Mouse (Mus musculus) small intestine, adult 2 months (tissue): ENCODE results near the gene Lrp1.

Source experiments
- CTCF ChIP-seq: fragments of 200-500 bp; IDR thresholded peaks from 2 replicates; pipeline ENCODE4 v1.5.1; 2012; ENCODE audit warnings: low read depth, mild to moderate bottlenecking, control low read depth, inconsistent platforms, low read length, moderate library complexity, mixed read lengths; ENCODE audit not compliant: insufficient replicate concordance, insufficient read length; ENCODE audit errors: extremely low read depth
- POLR2A ChIP-seq: fragments of 200-500 bp; IDR thresholded peaks from 2 replicates; pipeline ENCODE4 v1.6.1; 2012; ENCODE audit warnings: low read depth, mild to moderate bottlenecking, control low read depth, inconsistent platforms, low read length, moderate library complexity

- TF ChIP-seq CTCF, result no peak
- no peak for TF ChIP-seq POLR2A
Observed at GRCm38 (mm10) chr10:127616261-127616679, 4.7 kb downstream of the Lrp1 start.
